In the genomic region with DNA sequence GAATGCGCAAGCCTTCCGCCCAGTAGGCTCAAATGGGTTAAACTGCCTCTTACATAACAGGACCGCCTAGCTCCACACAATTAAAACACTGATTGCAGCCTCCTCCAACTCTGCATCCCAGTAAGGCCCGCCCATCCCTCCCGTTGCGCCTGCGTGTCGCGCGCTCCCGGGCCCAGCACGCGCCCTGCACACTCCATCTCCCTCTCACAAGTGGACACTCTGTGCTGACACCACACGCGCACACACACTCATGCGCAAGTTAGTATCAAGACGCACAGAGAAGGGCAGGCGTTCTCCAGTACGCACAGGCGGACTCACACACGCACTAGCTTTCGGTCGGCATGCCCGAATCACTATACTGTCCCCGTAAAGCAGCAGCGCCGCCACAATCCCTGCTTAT, we compare ENCODE assay signal across 8 mouse cellular contexts. TPM values are rescaled to one million over a fixed set of nuclear protein-coding genes. Genes with fewer than 3 reads are reported as not detected.
DNase-seq lines count a peak whose midpoint lies in the region; ATAC-seq and TF ChIP-seq lines count a peak whose summit lies in the region.

No protein-coding gene starts in this region.

- peak overlapping the region; percentile 48 for H3K9ac ChIP-seq in embryonic facial prominence, embryonic 12.5 days
- H3K9ac ChIP-seq in heart, adult 2 months (ENCODE audit: low read depth, low read length): peak overlapping the region; percentile 69
- H3K9ac ChIP-seq in limb, embryonic 11.5 days (ENCODE audit: low read length): peak overlapping the region; percentile 9; the same call in 1 of the 2 replicates
- H3K9ac ChIP-seq in midbrain, embryonic 14.5 days (replicated peaks; ENCODE audit: low read length): peak overlapping the region; percentile 65
- no peak overlapping the region for H3K9ac ChIP-seq in stomach, postnatal 0 days (ENCODE audit: low read length)

- peak overlapping the region; percentile 75 for H3K4me2 ChIP-seq in embryonic facial prominence, embryonic 12.5 days (replicated peaks)
- peak overlapping the region; percentile 77 for H3K4me2 ChIP-seq in limb, embryonic 11.5 days (ENCODE audit: low read depth, severe bottlenecking)
- H3K4me2 ChIP-seq in midbrain, embryonic 14.5 days (ENCODE audit: low read length): peak overlapping the region; percentile 86
- peak overlapping the region; percentile 60 for H3K4me2 ChIP-seq in stomach, postnatal 0 days (replicated peaks; ENCODE audit: low read depth)

- ATAC-seq in embryonic facial prominence, embryonic 12.5 days (ENCODE audit: insufficient number of reproducible peaks, insufficient read depth, low FRiP score, low TSS enrichment): peak; percentile 84
- peak; percentile 75 for ATAC-seq in limb, embryonic 11.5 days (ENCODE audit: insufficient number of reproducible peaks, low FRiP score, low TSS enrichment, low read depth)
- ATAC-seq in midbrain, embryonic 14.5 days (ENCODE audit: low FRiP score, low TSS enrichment): peak; percentile 85
- ATAC-seq in stomach, postnatal 0 days (ENCODE audit: low FRiP score, low TSS enrichment): peak; percentile 87
- ATAC-seq in megakaryocyte-erythroid progenitor cell, adult 5-6 weeks (replicated peaks; ENCODE audit: low FRiP score, low TSS enrichment, poor library complexity, severe bottlenecking): no peak; the same call in 1 of the 2 replicates

- peak; percentile 83 for TF ChIP-seq POLR2A in heart, adult 2 months (IDR thresholded peaks at IDR 0.05; ENCODE audit: insufficient read depth, low read depth, low read length)

- H3K36me3 ChIP-seq in embryonic facial prominence, embryonic 12.5 days: no peaks in the 10 kb centered on the region
- H3K36me3 ChIP-seq in heart, adult 2 months (ENCODE audit: control insufficient read depth, insufficient read depth, low read length): no peaks in the 10 kb centered on the region
- H3K36me3 ChIP-seq in limb, embryonic 11.5 days (ENCODE audit: control insufficient read depth, insufficient read depth, low read length): no peaks in the 10 kb centered on the region
- H3K36me3 ChIP-seq in midbrain, embryonic 14.5 days (ENCODE audit: control insufficient read depth, insufficient read depth, low read length): no peaks in the 10 kb centered on the region
- H3K36me3 ChIP-seq in stomach, postnatal 0 days (ENCODE audit: control insufficient read depth, insufficient read depth, low read length): no peaks in the 10 kb centered on the region

- peak overlapping the region; percentile 89 for H3K27ac ChIP-seq in embryonic facial prominence, embryonic 12.5 days
- no peak overlapping the region for H3K27ac ChIP-seq in heart, adult 2 months
- no peak overlapping the region for H3K27ac ChIP-seq in limb, embryonic 11.5 days (replicated peaks; ENCODE audit: low read depth, low read length)
- H3K27ac ChIP-seq in midbrain, embryonic 14.5 days (replicated peaks; ENCODE audit: low read depth, low read length): peak overlapping the region; percentile 96
- 0 out of 2 replicates have a peak overlapping the region, but pooled peaks have one; percentile 24 for H3K27ac ChIP-seq in stomach, postnatal 0 days (replicated peaks)

- peak; percentile 52 to 55 for DNase-seq in adrenal gland, postnatal 36 days
- DNase-seq in heart, adult 2 months: peak; percentile 71 to 75
- peak; percentile 13 to 38 for DNase-seq in kidney, adult 8-10 months
- DNase-seq in limb, embryonic 11.5 days (ENCODE audit: low spot score): peak; percentile 80
- peak; percentile 93 for DNase-seq in midbrain, embryonic 14.5 days
- DNase-seq in stomach, postnatal 0 days (ENCODE audit: low spot score): peak; percentile 66

- H3K4me3 ChIP-seq in embryonic facial prominence, embryonic 12.5 days: peak overlapping the region; percentile 70
- peak overlapping the region; percentile 35 for H3K4me3 ChIP-seq in heart, adult 2 months
- peak overlapping the region; percentile 53 for H3K4me3 ChIP-seq in limb, embryonic 11.5 days (ENCODE audit: low read depth, low read length)
- peak overlapping the region; percentile 69 for H3K4me3 ChIP-seq in midbrain, embryonic 14.5 days (replicated peaks; ENCODE audit: low read depth, low read length)
- H3K4me3 ChIP-seq in stomach, postnatal 0 days (ENCODE audit: low read depth, low read length): peak overlapping the region; percentile 42

- TF ChIP-seq EP300 in heart, adult 2 months (IDR thresholded peaks at IDR 0.05; ENCODE audit: insufficient read depth, low read depth, low read length): no peak
- TF ChIP-seq EP300 in stomach, postnatal 0 days (optimal IDR thresholded peaks at IDR 0.05): no peak

- no peaks in the 10 kb centered on the region for H3K79me2 ChIP-seq in heart, adult 2 months (replicated peaks; ENCODE audit: control insufficient read depth, insufficient read depth, low read length)

- H3K4me1 ChIP-seq in embryonic facial prominence, embryonic 12.5 days: no peaks in the 10 kb centered on the region; the same call in 1 of the 2 replicates
- no peaks in the 10 kb centered on the region for H3K4me1 ChIP-seq in heart, adult 2 months (ENCODE audit: control insufficient read depth, insufficient read depth, low read length)
- no peaks in the 10 kb centered on the region for H3K4me1 ChIP-seq in limb, embryonic 11.5 days (ENCODE audit: control insufficient read depth, insufficient read depth, low read length)
- H3K4me1 ChIP-seq in midbrain, embryonic 14.5 days (ENCODE audit: control insufficient read depth, insufficient read depth, low read length): peaks cover 18% of the 10 kb centered on the region; the same call in 1 of the 2 replicates
- H3K4me1 ChIP-seq in stomach, postnatal 0 days (replicated peaks; ENCODE audit: control insufficient read depth, insufficient read depth): peaks cover 3% of the 10 kb centered on the region; the same call in 1 of the 2 replicates

- H3K27me3 ChIP-seq in embryonic facial prominence, embryonic 12.5 days: peaks cover 19% of the 10 kb centered on the region
- no peaks in the 10 kb centered on the region; the same call in 1 of the 2 replicates for H3K27me3 ChIP-seq in heart, adult 2 months (ENCODE audit: control insufficient read depth, insufficient read depth, low read length)
- peaks cover 16% of the 10 kb centered on the region for H3K27me3 ChIP-seq in limb, embryonic 11.5 days (ENCODE audit: control insufficient read depth, insufficient read depth, low read length)
- H3K27me3 ChIP-seq in midbrain, embryonic 14.5 days (ENCODE audit: control insufficient read depth, insufficient read depth, low read length): no peaks in the 10 kb centered on the region
- 0 out of 2 replicates have a peak, but pooled peaks cover 2% of the 10 kb centered on the region for H3K27me3 ChIP-seq in stomach, postnatal 0 days (ENCODE audit: control insufficient read depth, insufficient read depth, low read length)

- WGBS in embryonic facial prominence, embryonic 12.5 days: under 1% methylated on average over 27 of the region's 27 CpGs
- under 1% methylated on average over 27 of the region's 27 CpGs for WGBS in heart, adult 2 months
- 0% methylated on average over 27 of the region's 27 CpGs for WGBS in limb, embryonic 11.5 days
- WGBS in midbrain, embryonic 14.5 days: 0% methylated on average over 27 of the region's 27 CpGs
- 1% methylated on average over 26 of the region's 27 CpGs for WGBS in stomach, postnatal 0 days

- TF ChIP-seq CTCF in heart, adult 2 months (IDR thresholded peaks at IDR 0.05): no peak
- TF ChIP-seq CTCF in stomach, postnatal 0 days (IDR thresholded peaks at IDR 0.05; ENCODE audit: low read depth): no peak

- intact Hi-C loops in heart, adult 2 months (cut with DNase I): no loop called here

- H3K9me3 ChIP-seq in embryonic facial prominence, embryonic 12.5 days: no peaks in the 10 kb centered on the region
- no peaks in the 10 kb centered on the region for H3K9me3 ChIP-seq in limb, embryonic 11.5 days (ENCODE audit: control insufficient read depth, low read length)
- H3K9me3 ChIP-seq in midbrain, embryonic 14.5 days (ENCODE audit: control insufficient read depth, low read length): no peaks in the 10 kb centered on the region
- H3K9me3 ChIP-seq in stomach, postnatal 0 days (ENCODE audit: control insufficient read depth, low read length): no peaks in the 10 kb centered on the region

RNA-seq across cellular contexts. Expression of gene Negr1, which starts 0.8 kb away (rescaled TPM):
- total RNA-seq in adrenal gland, postnatal 36 days (2021): 1 to 10 TPM; 5.7 to 7.6 TPM
- polyA plus RNA-seq in embryonic facial prominence, embryonic 12.5 days (2016; fragmentation: Nextera tagmentation; extraction: Ambion mirVana): 6.0 and 7.6 TPM in 2 replicates
- total RNA-seq in heart, adult 2 months (2021): 1 to 10 TPM in 1 of 2 experiments, under 1 TPM in 1; 0.65 to 1.1 TPM
- polyA plus RNA-seq in heart, adult 2 months (2012; rRNA removed): 1.1 and 1.3 TPM in 2 replicates
- 1.9 and 3.1 TPM in 2 replicates for polyA plus RNA-seq in limb, embryonic 11.5 days (2014; fragmentation: Nextera tagmentation; extraction: Ambion mirVana)
- polyA plus RNA-seq in midbrain, embryonic 14.5 days (2014; fragmentation: Nextera tagmentation; extraction: Ambion mirVana): 61.9 and 65.1 TPM in 2 replicates
- polyA plus RNA-seq in stomach, postnatal 0 days (2015; fragmentation: Nextera tagmentation; extraction: Ambion mirVana): 1.5 TPM in 2 replicates
- not detected in 2 replicates for total RNA-seq in megakaryocyte-erythroid progenitor cell, adult 5-6 weeks (2014; fragmentation: Nextera tagmentation)
- total RNA-seq in megakaryocyte-erythroid progenitor cell, adult 5-6 weeks (2017): not detected in 2 replicates

Comparison
In these comparisons a context has a peak if more than half of its experiments do, and no peak if none do; other contexts are left out.
1. DNase-seq: peak in every context shown above with its lines; median percentile 93 in midbrain, embryonic 14.5 days; 80 in limb, embryonic 11.5 days; 73 in heart, adult 2 months; 66 in stomach, postnatal 0 days; 54 in adrenal gland, postnatal 36 days; 26 in kidney, adult 8-10 months.
2. H3K27ac ChIP-seq: peak in embryonic facial prominence, embryonic 12.5 days (single experiment), midbrain, embryonic 14.5 days (single experiment) and stomach, postnatal 0 days (single experiment); none in heart, adult 2 months (single experiment) and limb, embryonic 11.5 days (single experiment).
3. Peak in every context shown above with its lines, with median percentiles within 50 percentile points of each other: H3K4me2 ChIP-seq and H3K4me3 ChIP-seq.